Mouse (Mus musculus) heart, postnatal 0 days (tissue): Measurements from ENCODE around the gene Zbtb43.

Experiments
- CTCF ChIP-seq: IDR thresholded peaks from 2 replicates; pipeline ENCODE4 v1.5.1; 2016; ENCODE audit warnings: antibody characterized with exemption, control low read depth, low read depth
- EP300 ChIP-seq: IDR thresholded peaks from 2 replicates; pipeline ENCODE4 v1.6.1; 2016; ENCODE audit warnings: antibody characterized with exemption, low read depth

- TF ChIP-seq CTCF: peak; percentile 35
- 0 out of 2 replicates have a peak, but pooled peaks have one; percentile 57 for TF ChIP-seq EP300
Measured at GRCm38 (mm10) chr2:33444358-33444757, 24.0 kb downstream of the Zbtb43 start.
